Mouse (Mus musculus) MEL (cell line): ENCODE measurements around the gene Onecut3. TPM values are rescaled to one million over a fixed set of nuclear protein-coding genes. Genes with fewer than 3 reads are reported as not detected.

Experiments
- DNase-seq: peaks from one replicate; pipeline ENCODE4 v3.0.0; 2011; ENCODE audit warnings: low read depth, low spot score
- H3K27ac ChIP-seq: 2 replicates; pipeline ENCODE4 v1.5.1; 2012; ENCODE audit warnings: low read depth, mild to moderate bottlenecking, control low read depth, low read length, moderate library complexity; ENCODE audit not compliant: control insufficient read depth
- H3K27me3 ChIP-seq, 2 experiments: fragments of 150-350 bp in 1 of 2; sonication (generic) in 1 of 2; 2 replicates each; pipeline ENCODE4 v1.6.1; 2012; ENCODE audit warnings: low read length in 2 of 2, mild to moderate bottlenecking in 2 of 2, improper control_type of control experiment in 1 of 2, moderate library complexity in 1 of 2; ENCODE audit not compliant: insufficient read depth in 2 of 2, control insufficient read depth in 1 of 2
- H3K36me3 ChIP-seq, 2 experiments: 2 replicates each; pipeline ENCODE4 v1.6.1; 2012 to 2014; ENCODE audit warnings: low read length in 2 of 2, improper control_type of control experiment in 1 of 2, inconsistent platforms in 1 of 2, mild to moderate bottlenecking in 1 of 2; ENCODE audit not compliant: insufficient read depth in 2 of 2, control insufficient read depth in 1 of 2
- H3K4me1 ChIP-seq, 2 experiments: fragments of 150-350 bp in 1 of 2; sonication (generic) in 1 of 2; 2 replicates each; pipeline ENCODE4 v1.6.1; 2012; ENCODE audit warnings: low read length in 2 of 2, improper control_type of control experiment in 1 of 2, mild to moderate bottlenecking in 1 of 2; ENCODE audit not compliant: insufficient read depth in 2 of 2, control insufficient read depth in 1 of 2
- H3K4me3 ChIP-seq, 2 experiments: fragments of 150-350 bp in 1 of 2; sonication (generic) in 1 of 2; 2 replicates each; pipeline ENCODE4 v1.5.1; 2012; ENCODE audit warnings: low read depth in 2 of 2, low read length in 2 of 2, mild to moderate bottlenecking in 2 of 2, moderate library complexity in 2 of 2, control low read depth in 1 of 2, improper control_type of control experiment in 1 of 2; ENCODE audit not compliant: control insufficient read depth in 1 of 2, insufficient read depth in 1 of 2
- H3K79me2 ChIP-seq: 2 replicates; pipeline ENCODE4 v1.6.1; 2012; ENCODE audit warnings: mild to moderate bottlenecking, low read length, moderate library complexity; ENCODE audit not compliant: control insufficient read depth, poor library complexity, insufficient read depth
- H3K9ac ChIP-seq: 2 replicates; pipeline ENCODE4 v1.6.1; 2012; ENCODE audit warnings: low read depth, mild to moderate bottlenecking, control low read depth, low read length, moderate library complexity; ENCODE audit not compliant: control insufficient read depth, poor library complexity, severe bottlenecking
- H3K9me3 ChIP-seq: fragments of 150-350 bp; sonication (generic); replicated peaks from 2 replicates; pipeline ENCODE4 v1.6.1; 2012; ENCODE audit warnings: mild to moderate bottlenecking, low read length, improper control_type of control experiment, moderate library complexity; ENCODE audit not compliant: insufficient read depth
- CHD1 ChIP-seq: IDR thresholded peaks from 2 replicates; pipeline ENCODE4 v1.6.1; 2012; ENCODE audit warnings: low read depth, mild to moderate bottlenecking, inconsistent platforms, low read length, improper control_type of control experiment
- CHD2 ChIP-seq: IDR thresholded peaks from 2 replicates; pipeline ENCODE4 v1.6.1; 2011; ENCODE audit warnings: low read length, improper control_type of control experiment
- EP300 ChIP-seq, 2 experiments: IDR thresholded peaks; 2 replicates each; pipeline ENCODE4 v1.6.1; 2011; ENCODE audit warnings: improper control_type of control experiment in 2 of 2, low read length in 2 of 2, low read depth in 1 of 2, mild to moderate bottlenecking in 1 of 2
- ETS1 ChIP-seq: IDR thresholded peaks from 2 replicates; pipeline ENCODE4 v1.6.1; 2012; ENCODE audit warnings: low read depth, mild to moderate bottlenecking, inconsistent platforms, low read length, improper control_type of control experiment, moderate library complexity
- GABPA ChIP-seq: IDR thresholded peaks from 2 replicates; pipeline ENCODE4 v1.6.1; 2012; ENCODE audit warnings: low read depth, mild to moderate bottlenecking, inconsistent platforms, low read length, improper control_type of control experiment, moderate library complexity
- GATA1 ChIP-seq: IDR thresholded peaks from 2 replicates; pipeline ENCODE4 v1.6.1; 2011; ENCODE audit warnings: low read depth, low read length, improper control_type of control experiment
- JUND ChIP-seq: IDR thresholded peaks from 2 replicates; pipeline ENCODE4 v1.6.1; 2011; ENCODE audit warnings: low read depth, mild to moderate bottlenecking, improper control_type of control experiment, low read length
- KAT2A ChIP-seq: conservative IDR thresholded peaks from 2 replicates; pipeline ENCODE4 v1.6.1; 2012; ENCODE audit warnings: low read depth, low read length, improper control_type of control experiment, inconsistent platforms
- MAX ChIP-seq: IDR thresholded peaks from 2 replicates; pipeline ENCODE4 v1.6.1; 2011; ENCODE audit warnings: low read length, improper control_type of control experiment
- MEF2A ChIP-seq: IDR thresholded peaks from 2 replicates; pipeline ENCODE4 v1.6.1; 2014; ENCODE audit warnings: low read depth, mild to moderate bottlenecking, inconsistent platforms, low read length, improper control_type of control experiment; ENCODE audit not compliant: poor library complexity, insufficient replicate concordance, severe bottlenecking; ENCODE audit errors: extremely low read depth
- MYB ChIP-seq: IDR thresholded peaks from 2 replicates; pipeline ENCODE4 v1.6.1; 2011; ENCODE audit warnings: mild to moderate bottlenecking, low read depth, low read length, improper control_type of control experiment
- MYC ChIP-seq: IDR thresholded peaks from 2 replicates; pipeline ENCODE4 v1.6.1; 2011; ENCODE audit warnings: low read depth, mild to moderate bottlenecking, low read length, improper control_type of control experiment, moderate library complexity
- RAD21 ChIP-seq: IDR thresholded peaks from 2 replicates; pipeline ENCODE4 v1.6.1; 2011; ENCODE audit warnings: mild to moderate bottlenecking, low read depth, low read length, improper control_type of control experiment
- RCOR1 ChIP-seq: IDR thresholded peaks from 2 replicates; pipeline ENCODE4 v1.6.1; 2012; ENCODE audit warnings: low read depth, mild to moderate bottlenecking, inconsistent platforms, low read length, improper control_type of control experiment
- TAL1 ChIP-seq: IDR thresholded peaks from 2 replicates; pipeline ENCODE4 v1.6.1; 2012; ENCODE audit warnings: mild to moderate bottlenecking, inconsistent platforms, low read length, moderate library complexity, mixed read lengths
- TCF12 ChIP-seq: IDR thresholded peaks from 2 replicates; pipeline ENCODE4 v1.6.1; 2014; ENCODE audit warnings: low read depth, mild to moderate bottlenecking, inconsistent platforms, low read length, improper control_type of control experiment, moderate library complexity
- UBTF ChIP-seq: IDR thresholded peaks from 2 replicates; pipeline ENCODE4 v1.6.1; 2012; ENCODE audit warnings: low read depth, mild to moderate bottlenecking, inconsistent platforms, low read length, improper control_type of control experiment, moderate library complexity, borderline replicate concordance; ENCODE audit not compliant: insufficient read depth
- USF1 ChIP-seq: IDR thresholded peaks from 2 replicates; pipeline ENCODE4 v1.6.1; 2014; ENCODE audit warnings: low read depth, mild to moderate bottlenecking, inconsistent platforms, low read length, improper control_type of control experiment, moderate library complexity
- ZC3H11A ChIP-seq: IDR thresholded peaks from 2 replicates; pipeline ENCODE4 v1.6.1; 2012; ENCODE audit warnings: low read depth, mild to moderate bottlenecking, inconsistent platforms, low read length, improper control_type of control experiment
- ZKSCAN1 ChIP-seq: IDR thresholded peaks from 2 replicates; pipeline ENCODE4 v1.6.1; 2012; ENCODE audit warnings: low read depth, mild to moderate bottlenecking, inconsistent platforms, low read length, improper control_type of control experiment, moderate library complexity
- polyA plus RNA-seq, 2 experiments: library from polyadenylated mRNA; stranded (reverse) in 1 of 2; unstranded in 1 of 2; fragments of >175 nt in 1 of 2; fragments of >200 nt in 1 of 2; gene quantifications; 2 replicates each; pipeline versions ENCODE4 v1.2.1 to v1.2.4; 2012; ENCODE audit warnings: low replicate concordance in 2 of 2, low read depth in 1 of 2; ENCODE audit not compliant: insufficient read length in 2 of 2, insufficient read depth in 1 of 2, missing spikeins in 1 of 2
- total RNA-seq: library from RNA; depleted of rRNA; stranded (reverse); fragments of 300-350 nt; gene quantifications from 2 replicates; pipeline ENCODE4 v1.2.3, GENCODE M21; 2012

Onecut3 gene
- total and polyA plus RNA-seq, 3 experiments, result not detected

GRCm38 (mm10) chr10:80502819-80503314, 8.2 kb downstream of the Onecut3 start:
- Histone ChIP-seq H3K4me1 (no peaks in the 10 kb centered on the region), H3K4me3 (no peak overlapping the region)

GRCm38 (mm10) chr10:80503599-80504220, 9.1 kb downstream of the Onecut3 start:
- no peak overlapping the region for H3K27ac ChIP-seq
- H3K4me3 ChIP-seq, result no peak overlapping the region
- H3K4me1 ChIP-seq, result no peaks in the 10 kb centered on the region
- peaks cover 11 to 12% of the 10 kb centered on the region in 2 experiments; a peak in 3 of 4 replicates for H3K27me3 ChIP-seq
- DNase-seq, result no peak
- TF ChIP-seq MEF2A, result no peak
- TF ChIP-seq UBTF, result no peak
- no peak for TF ChIP-seq USF1
- TF ChIP-seq TCF12, result no peak
- TF ChIP-seq GABPA, result no peak
- no peak for TF ChIP-seq ZC3H11A
- TF ChIP-seq EP300 (IDR thresholded peaks at IDR 0.05; ENCODE audit: low read depth in 1 of 2, low read length in 2 of 2), result no peak
- no peak for TF ChIP-seq MYB
- TF ChIP-seq TAL1, result no peak
- TF ChIP-seq JUND, result no peak
- no peak for TF ChIP-seq ETS1
- no peak for TF ChIP-seq CHD2
- TF ChIP-seq RCOR1, result no peak
- TF ChIP-seq MAX, result no peak
- TF ChIP-seq RAD21, result no peak
- TF ChIP-seq ZKSCAN1, result no peak
- TF ChIP-seq CHD1, result no peak
- TF ChIP-seq KAT2A, result no peak
- H3K36me3 ChIP-seq, result no peaks in the 10 kb centered on the region; a peak in 1 of 4 replicates
- H3K9me3 ChIP-seq, result no peaks in the 10 kb centered on the region
- H3K79me2 ChIP-seq, result no peaks in the 10 kb centered on the region
- no peak overlapping the region for H3K9ac ChIP-seq

More at GRCm38 (mm10) chr10:80502819-80503314, 8.2 kb downstream of the Onecut3 start:
- H3K79me2 ChIP-seq, result no peaks in the 10 kb centered on the region
- peaks cover 11 to 12% of the 10 kb centered on the region in 2 experiments; a peak in 3 of 4 replicates for H3K27me3 ChIP-seq
- no peaks in the 10 kb centered on the region for H3K9me3 ChIP-seq
- H3K36me3 ChIP-seq, result no peaks in the 10 kb centered on the region; a peak in 1 of 4 replicates
- TF ChIP-seq MYC (no peak), ETS1 (no peak), GATA1 (no peak)
- no peak for DNase-seq
- no peak overlapping the region for H3K9ac ChIP-seq
- H3K27ac ChIP-seq, result no peak overlapping the region
